Mouse (Mus musculus) c-Kit-positive CD71-positive TER-119-negative erythroid progenitor cells, embryonic 14.5 days (primary cell): ENCODE results near the gene Olfr1189.
"Not testable (repeated sequence)": the region's sequence is repeated elsewhere in the genome, so short reads cannot be mapped to it uniquely, and the experiment has no call there.

Experiments used
- DNase-seq: peaks from one replicate; pipeline ENCODE4 v3.0.0-alpha.2; 2013; ENCODE audit warnings: low read depth

The Olfr1189 gene

GRCm38 (mm10) chr2:88586154-88586553 lies at the start of gene Olfr1189:
Olfr1189 (plus strand) TSS chr2:88586454.
- no peak for DNase-seq

DNA sequence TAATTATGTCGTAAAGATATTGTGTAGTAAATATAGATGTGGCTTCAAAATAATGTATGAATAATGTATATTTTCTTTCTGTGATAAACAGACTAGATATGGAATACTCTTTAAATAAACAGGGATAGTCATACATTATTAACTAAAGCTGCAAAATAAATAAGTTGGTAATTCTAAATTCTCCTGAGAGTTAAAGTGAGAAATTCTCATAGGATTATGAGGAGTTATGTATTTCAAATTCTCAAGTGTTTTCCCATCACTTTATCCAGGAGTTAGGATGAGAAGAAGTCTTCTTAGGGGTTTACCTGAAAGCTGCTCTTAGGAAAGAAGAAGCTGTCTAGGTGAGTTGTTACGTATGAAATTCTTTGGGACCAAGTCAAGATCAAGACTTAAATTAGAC lies 29.6 kb upstream of the Olfr1189 start, which contains the start of gene Olfr1188:
Gene Olfr1188, plus strand, starts transcription at position 301 of the 400 bp plus-strand sequence.
- DNase-seq, result no peak

GRCm38 (mm10) chr2:88572696-88573095 lies 13.6 kb upstream of the Olfr1189 start:
- DNase-seq, result not testable (repeated sequence)

GRCm38 (mm10) chr2:88640242-88640641 lies 54.0 kb downstream of the Olfr1189 start, which contains the start of gene Olfr1191-ps1:
Olfr1191-ps1 (plus strand) TSS chr2:88640542.
- DNase-seq, result not testable (repeated sequence)
